Mouse (Mus musculus): ENCODE measurements around the gene Chmp6.

The Chmp6 gene

GRCm38 (mm10) chr11:119965053-119965452, 51.8 kb downstream of the Chmp6 start:
- DNase-seq = no peak

DNA sequence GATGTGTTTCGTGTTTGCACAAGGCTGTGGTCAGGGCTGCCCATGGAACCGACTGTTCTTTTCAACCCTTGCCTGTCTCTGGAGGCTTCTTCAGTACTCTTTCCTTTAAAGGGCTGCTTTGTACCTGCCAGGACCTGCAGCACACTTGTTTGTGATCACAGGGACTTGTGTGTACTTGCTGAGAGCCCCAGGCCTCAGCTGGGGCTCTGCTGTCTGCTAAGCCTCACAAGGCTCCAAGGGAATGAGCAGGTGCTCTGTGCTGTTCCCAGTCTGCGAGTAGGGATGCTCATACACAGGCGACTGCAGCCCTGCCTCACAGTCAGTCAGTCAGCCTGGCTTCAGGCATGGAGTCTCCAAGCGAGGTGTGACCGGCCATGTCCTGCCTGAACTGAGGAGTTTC, 53.1 kb downstream of the Chmp6 start:
- no peak for DNase-seq

- no peak for DNase-seq
Observed at GRCm38 (mm10) chr11:119967401-119967800, 54.2 kb downstream of the Chmp6 start.

GRCm38 (mm10) chr11:119967892-119968291, 54.7 kb downstream of the Chmp6 start:
- no peak for DNase-seq

Data from cerebellum, adult 8-10 months (tissue).